Mouse (Mus musculus): ENCODE measurements around the gene Depdc1b.

- TF ChIP-seq CTCF (IDR thresholded peaks at IDR 0.05; ENCODE audit: extremely low read depth, insufficient read depth, insufficient read length, insufficient replicate concordance) (no peak), POLR2A (IDR thresholded peaks at IDR 0.05; ENCODE audit: low read depth, low read length) (no peak)
Measured at GRCm38 (mm10) chr13:108323866-108324829, 8.0 kb downstream of the Depdc1b start.

All from spleen, adult 2 months (tissue).